Mouse (Mus musculus) heart, embryonic 10.5 days (tissue): ENCODE measurements at regions not wholly inside any gene's neighbourhood (a gene's known extent, or its start where the extent isn't known, plus 50 kb on each side); places are given as distances from the start of the nearest gene placed in this dataset.

Experiments
- DNase-seq: peaks from one replicate; pipeline ENCODE4 v3.0.0-alpha.2; 2017; ENCODE audit warnings: low spot score
- H3K27ac ChIP-seq: fragments of 300-500 bp; sonication (generic); 2 replicates; pipeline ENCODE4 v1.5.1; 2016; ENCODE audit warnings: mild to moderate bottlenecking
- H3K27me3 ChIP-seq: fragments of 300-500 bp; sonication (generic); 2 replicates; pipeline ENCODE4 v1.6.1; 2016; ENCODE audit warnings: mild to moderate bottlenecking; ENCODE audit not compliant: poor library complexity, insufficient read depth, severe bottlenecking
- H3K36me3 ChIP-seq: fragments of 300-500 bp; sonication (generic); 2 replicates; pipeline ENCODE4 v1.6.1; 2016; ENCODE audit warnings: mild to moderate bottlenecking, moderate library complexity
- H3K4me1 ChIP-seq: fragments of 300-500 bp; sonication (generic); 2 replicates; pipeline ENCODE4 v1.6.1; 2016; ENCODE audit warnings: mild to moderate bottlenecking
- H3K4me3 ChIP-seq: fragments of 300-500 bp; sonication (generic); 2 replicates; pipeline ENCODE4 v1.5.1; 2016; ENCODE audit warnings: mild to moderate bottlenecking, moderate library complexity
- H3K9me3 ChIP-seq: fragments of 300-500 bp; sonication (generic); 2 replicates; pipeline ENCODE4 v1.6.1; 2016; ENCODE audit warnings: mild to moderate bottlenecking, moderate library complexity
- WGBS: fragments of 180-500 bp; shearing (Covaris S2); methylation state at CpG from one replicate; pipeline ENCODE4 v1.1.7; 2016; 5-methylcytosine and 5-hydroxymethylcytosine counted together

- H3K4me3 ChIP-seq: no peak overlapping the region
- DNase-seq: no peak
- no peaks in the 10 kb centered on the region for H3K27me3 ChIP-seq
- H3K27ac ChIP-seq: no peak overlapping the region
- no peaks in the 10 kb centered on the region for H3K4me1 ChIP-seq
- H3K36me3 ChIP-seq: no peaks in the 10 kb centered on the region
- 83% methylated on average over 7 of the region's 7 CpGs for WGBS
- H3K9me3 ChIP-seq: no peaks in the 10 kb centered on the region
Observed at GRCm38 (mm10) chr7:117106691-117107191, 274.0 kb upstream of the Xylt1 start.

GRCm38 (mm10) chr7:117108391-117108790, 272.4 kb upstream of the Xylt1 start:
- no peak for DNase-seq
- no peaks in the 10 kb centered on the region for H3K9me3 ChIP-seq
- H3K36me3 ChIP-seq: no peaks in the 10 kb centered on the region
- no peak overlapping the region for H3K27ac ChIP-seq
- 53% methylated on average over 3 of the region's 3 CpGs for WGBS
- H3K4me3 ChIP-seq: no peak overlapping the region
- H3K27me3 ChIP-seq: no peaks in the 10 kb centered on the region
- no peaks in the 10 kb centered on the region for H3K4me1 ChIP-seq

- 73% methylated on average over 3 of the region's 3 CpGs for WGBS
- no peak overlapping the region for H3K4me3 ChIP-seq
Observed at GRCm38 (mm10) chr7:117127728-117128127, 253.1 kb upstream of the Xylt1 start.

GRCm38 (mm10) chr7:117134869-117135268, 245.9 kb upstream of the Xylt1 start:
- Histone ChIP-seq H3K27ac (no peak overlapping the region), H3K4me3 (no peak overlapping the region), H3K27me3 (no peaks in the 10 kb centered on the region), H3K36me3 (no peaks in the 10 kb centered on the region), H3K9me3 (no peaks in the 10 kb centered on the region), H3K4me1 (peaks cover 9% of the 10 kb centered on the region)
- WGBS: 76% methylated on average over 1 of the region's 1 CpGs
- no peak for DNase-seq

More at GRCm38 (mm10) chr7:117127728-117128127, 253.1 kb upstream of the Xylt1 start:
- Histone ChIP-seq H3K9me3 (no peaks in the 10 kb centered on the region), H3K27me3 (no peaks in the 10 kb centered on the region), H3K4me1 (no peaks in the 10 kb centered on the region), H3K27ac (no peak overlapping the region), H3K36me3 (no peaks in the 10 kb centered on the region)
- no peak for DNase-seq

- Histone ChIP-seq H3K4me3 (no peak overlapping the region), H3K27ac (no peak overlapping the region), H3K27me3 (no peaks in the 10 kb centered on the region), H3K4me1 (peaks cover 17% of the 10 kb centered on the region), H3K9me3 (no peaks in the 10 kb centered on the region), H3K36me3 (no peaks in the 10 kb centered on the region)
- WGBS: 71% methylated on average over 1 of the region's 1 CpGs
- DNase-seq: no peak
Observed at GRCm38 (mm10) chr7:117138681-117139080, 242.1 kb upstream of the Xylt1 start.

GRCm38 (mm10) chr7:117139245-117139970, 241.4 kb upstream of the Xylt1 start:
- peaks cover 17% of the 10 kb centered on the region for H3K4me1 ChIP-seq
- H3K36me3 ChIP-seq: no peaks in the 10 kb centered on the region
- peak overlapping the region; percentile 37; the same call in 1 of the 2 replicates for H3K27ac ChIP-seq
- H3K27me3 ChIP-seq: no peaks in the 10 kb centered on the region
- WGBS: 25% methylated on average over 5 of the region's 5 CpGs
- H3K9me3 ChIP-seq: no peaks in the 10 kb centered on the region
- DNase-seq: peak; percentile 81
- no peak overlapping the region for H3K4me3 ChIP-seq

GRCm38 (mm10) chr7:117139971-117140247, 240.9 kb upstream of the Xylt1 start:
- no peaks in the 10 kb centered on the region for H3K36me3 ChIP-seq
- no peak overlapping the region for H3K27ac ChIP-seq
- no peaks in the 10 kb centered on the region for H3K9me3 ChIP-seq
- 42% methylated on average over 1 of the region's 1 CpGs for WGBS
- no peaks in the 10 kb centered on the region for H3K27me3 ChIP-seq
- DNase-seq: no peak
- H3K4me3 ChIP-seq: no peak overlapping the region
- peaks cover 17% of the 10 kb centered on the region for H3K4me1 ChIP-seq

GRCm38 (mm10) chr7:117146809-117147208, 234.0 kb upstream of the Xylt1 start:
- no peaks in the 10 kb centered on the region for H3K27me3 ChIP-seq

GRCm38 (mm10) chr7:117150355-117150754, 230.4 kb upstream of the Xylt1 start:
- H3K27me3 ChIP-seq: no peaks in the 10 kb centered on the region
- no peaks in the 10 kb centered on the region for H3K36me3 ChIP-seq
- no peak for DNase-seq
- no peak overlapping the region for H3K4me3 ChIP-seq
- H3K27ac ChIP-seq: no peak overlapping the region
- no peaks in the 10 kb centered on the region for H3K9me3 ChIP-seq
- H3K4me1 ChIP-seq: no peaks in the 10 kb centered on the region
- 66% methylated on average over 8 of the region's 8 CpGs for WGBS

More at GRCm38 (mm10) chr7:117146809-117147208, 234.0 kb upstream of the Xylt1 start:
- 88% methylated on average over 7 of the region's 7 CpGs for WGBS
- Histone ChIP-seq H3K36me3 (no peaks in the 10 kb centered on the region), H3K9me3 (no peaks in the 10 kb centered on the region), H3K4me3 (no peak overlapping the region), H3K27ac (no peak overlapping the region), H3K4me1 (no peaks in the 10 kb centered on the region)
- no peak for DNase-seq

- H3K4me1 ChIP-seq: no peaks in the 10 kb centered on the region
- no peaks in the 10 kb centered on the region for H3K36me3 ChIP-seq
- H3K4me3 ChIP-seq: no peak overlapping the region
- no peaks in the 10 kb centered on the region for H3K27me3 ChIP-seq
- H3K9me3 ChIP-seq: no peaks in the 10 kb centered on the region
- H3K27ac ChIP-seq: no peak overlapping the region
- WGBS: 68% methylated on average over 5 of the region's 5 CpGs
- DNase-seq: no peak
Observed at GRCm38 (mm10) chr7:117153826-117154550, 226.8 kb upstream of the Xylt1 start.

GRCm38 (mm10) chr7:117161193-117161908, 219.4 kb upstream of the Xylt1 start:
- H3K4me3 ChIP-seq: no peak overlapping the region
- H3K9me3 ChIP-seq: no peaks in the 10 kb centered on the region
- H3K27me3 ChIP-seq: no peaks in the 10 kb centered on the region
- no peak for DNase-seq
- H3K27ac ChIP-seq: no peak overlapping the region
- no peaks in the 10 kb centered on the region for H3K36me3 ChIP-seq
- peaks cover 11% of the 10 kb centered on the region for H3K4me1 ChIP-seq
- 42% methylated on average over 3 of the region's 3 CpGs for WGBS

GRCm38 (mm10) chr7:117174811-117175422, 205.9 kb upstream of the Xylt1 start:
- no peak for DNase-seq
- Histone ChIP-seq H3K4me3 (no peak overlapping the region), H3K9me3 (no peaks in the 10 kb centered on the region), H3K4me1 (no peaks in the 10 kb centered on the region), H3K36me3 (no peaks in the 10 kb centered on the region), H3K27me3 (no peaks in the 10 kb centered on the region), H3K27ac (no peak overlapping the region)
- 85% methylated on average over 8 of the region's 8 CpGs for WGBS

GRCm38 (mm10) chr7:117184011-117184410, 196.8 kb upstream of the Xylt1 start:
- DNase-seq: no peak
- WGBS: 57% methylated on average over 1 of the region's 1 CpGs
- Histone ChIP-seq H3K27me3 (no peaks in the 10 kb centered on the region), H3K27ac (no peak overlapping the region), H3K4me1 (no peaks in the 10 kb centered on the region), H3K36me3 (no peaks in the 10 kb centered on the region), H3K4me3 (no peak overlapping the region), H3K9me3 (no peaks in the 10 kb centered on the region)
